In the genomic region with DNA sequence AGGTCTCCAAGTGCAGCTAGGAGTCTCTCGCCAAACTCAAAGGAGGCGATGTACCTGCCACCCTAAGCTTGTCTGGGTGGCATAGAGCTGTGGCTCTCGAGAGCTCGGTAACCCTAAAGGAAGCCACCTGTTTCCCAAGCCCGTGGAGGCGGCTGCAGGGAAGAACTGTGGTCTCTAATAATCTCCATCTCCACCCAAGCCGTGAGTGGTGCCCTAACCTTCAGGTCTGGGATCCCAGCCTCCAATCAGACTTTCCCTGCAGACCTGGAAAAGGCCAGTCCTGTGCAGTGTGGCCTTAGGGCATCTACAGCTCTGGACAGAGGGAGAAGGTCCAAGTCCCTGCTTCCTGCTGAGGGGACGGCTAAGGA, we compare ENCODE assay signal across 9 mouse cellular contexts. TPM values are rescaled to one million over a fixed set of nuclear protein-coding genes. Genes with fewer than 3 reads are reported as not detected.
DNase-seq lines count a peak whose midpoint lies in the region; ATAC-seq and TF ChIP-seq lines count a peak whose summit lies in the region.
"Had no signal": no experiment of that assay in that cellular context is flagged by ENCODE, and none has a peak within 500 bp of the region (broad histone marks: within the 10 kb centered on the region; RNA-seq: fewer than 3 reads in every experiment).

No protein-coding gene starts in this region.

- no peaks in the 10 kb centered on the region for H3K27me3 ChIP-seq in testis, adult 2 months (ENCODE audit: control insufficient read depth, insufficient read depth, low read length)
- H3K27me3 ChIP-seq in liver, embryonic 14.5 days (ENCODE audit: control insufficient read depth, insufficient read depth, low read length): peaks cover 36% of the 10 kb centered on the region

- no peaks in the 10 kb centered on the region for H3K36me3 ChIP-seq in testis, adult 2 months (ENCODE audit: control insufficient read depth, insufficient read depth, low read length)
- no peaks in the 10 kb centered on the region for H3K36me3 ChIP-seq in liver, embryonic 14.5 days (replicated peaks; ENCODE audit: control insufficient read depth, insufficient read depth, low read depth)

- no peak overlapping the region for H3K27ac ChIP-seq in testis, adult 2 months (ENCODE audit: control insufficient read depth, insufficient read depth, low read depth, low read length)
- no peak overlapping the region for H3K27ac ChIP-seq in liver, embryonic 14.5 days

- H3K4me1 ChIP-seq in testis, adult 2 months (ENCODE audit: control insufficient read depth, insufficient read depth, low read length): peaks cover 25% of the 10 kb centered on the region
- H3K4me1 ChIP-seq in liver, embryonic 14.5 days (replicated peaks; ENCODE audit: control insufficient read depth in 2 of 2, insufficient read depth in 2 of 2, low read length in 1 of 2): no peaks in the 10 kb centered on the region

- peak overlapping the region; percentile 10 for H3K4me3 ChIP-seq in testis, adult 2 months (ENCODE audit: control insufficient read depth, low read depth, low read length)
- H3K4me3 ChIP-seq in liver, embryonic 14.5 days (ENCODE audit: insufficient read depth in 1 of 2, low read depth in 2 of 2, low read length in 2 of 2): no peak overlapping the region; a peak in 1 of 4 replicates

- peak; percentile 18 for DNase-seq in embryo, embryonic 10.5 days (ENCODE audit: low spot score)
- no peak for DNase-seq in embryo, embryonic 9.5 days (ENCODE audit: extremely low spot score)
- no peak for DNase-seq in testis, postnatal 10 days (ENCODE audit: low spot score)
- no peak for DNase-seq in liver, embryonic 14.5 days (ENCODE audit: low read depth in 3 of 3, low spot score in 3 of 3)
- DNase-seq in right cerebral cortex, postnatal 10 days (ENCODE audit: low spot score in 2 of 2): no peak
- DNase-seq in cerebellum, adult 9-11 months: no peak
- DNase-seq in cerebellum, adult 11-12 months: no peak

- 5% methylated on average over 8 of the region's 8 CpGs for WGBS in liver, embryonic 14.5 days (ENCODE audit: insufficient replicate concordance)

- TF ChIP-seq EP300 in liver, embryonic 14.5 days (IDR thresholded peaks at IDR 0.05; ENCODE audit: low read depth): no peak

- TF ChIP-seq POLR2A in testis, adult 2 months (IDR thresholded peaks at IDR 0.05; ENCODE audit: control insufficient read depth, low read depth, low read length): no peak

- H3K9me3 ChIP-seq in liver, embryonic 14.5 days (ENCODE audit: control insufficient read depth, low read length): no peaks in the 10 kb centered on the region
- H3K9me3 ChIP-seq: megakaryocyte, embryonic 14.5 days had no signal

- no peak overlapping the region for H3K9ac ChIP-seq in liver, embryonic 14.5 days (replicated peaks)

- no peak for TF ChIP-seq CTCF in testis, adult 2 months (IDR thresholded peaks at IDR 0.05; ENCODE audit: control insufficient read depth, insufficient read depth, insufficient replicate concordance, low read depth, low read length)
- TF ChIP-seq CTCF in liver, embryonic 14.5 days (IDR thresholded peaks at IDR 0.05; ENCODE audit: low read depth): no peak

- ATAC-seq in liver, embryonic 14.5 days (ENCODE audit: insufficient read depth): no peak

- H3K4me2 ChIP-seq in liver, embryonic 14.5 days (ENCODE audit: low read depth): peak overlapping the region; percentile 31

RNA-seq across cellular contexts. Expression of a gene that starts 1.0 kb away (rescaled TPM):
- 6.7 and 8.2 TPM in 2 replicates for polyA plus RNA-seq in testis, adult 2 months (2012; rRNA removed)
- 0.04 and 0.11 TPM in 2 replicates for polyA plus RNA-seq in liver, embryonic 14.5 days (2012; rRNA removed)
- polyA plus RNA-seq in liver, embryonic 14.5 days (2014; fragmentation: Nextera tagmentation; extraction: Ambion mirVana): 0.15 TPM in 1 of 2 replicates, not detected in the other

RNA-seq across cellular contexts. Expression of a gene that starts 7.4 kb away (rescaled TPM):
- 87.6 and 93.5 TPM in 2 replicates for polyA plus RNA-seq in testis, adult 2 months (2012; rRNA removed)
- polyA plus RNA-seq in liver, embryonic 14.5 days (2012; rRNA removed): 3.4 and 4.0 TPM in 2 replicates
- 7.9 and 9.3 TPM in 2 replicates for polyA plus RNA-seq in liver, embryonic 14.5 days (2014; fragmentation: Nextera tagmentation; extraction: Ambion mirVana)
